Mouse (Mus musculus) cerebellum, adult 11 months (tissue): ENCODE results near the gene Cfl2.

Experiments used
- DNase-seq: peaks from one replicate; pipeline ENCODE4 v3.0.0; 2022

The Cfl2 gene

DNA sequence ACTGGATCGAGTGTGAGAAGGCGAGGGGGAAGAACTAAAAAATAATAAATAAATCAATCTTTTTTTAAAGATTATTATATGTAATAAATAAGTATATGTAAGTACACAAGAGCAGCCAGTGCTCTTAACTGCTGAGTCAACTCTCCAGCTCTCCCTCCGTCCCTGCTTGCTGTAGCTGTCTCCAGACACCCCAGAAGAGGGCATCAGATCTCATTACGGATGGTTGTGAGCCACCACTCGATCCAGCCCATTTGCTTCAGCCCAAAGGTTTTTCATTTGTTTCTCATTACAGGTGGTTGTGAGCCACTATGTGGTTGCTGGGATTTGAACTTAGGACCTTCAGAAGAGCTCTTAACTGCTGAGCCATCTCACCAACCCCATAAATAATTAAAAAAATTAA is 32.8 kb downstream of the Cfl2 start:
- no peak for DNase-seq

- no peak for DNase-seq
These were observed 34.6 kb downstream of the Cfl2 start for GRCm38 (mm10) chr12:54828043-54828442.

GRCm38 (mm10) chr12:54825202-54825601 is 37.5 kb downstream of the Cfl2 start:
- no peak for DNase-seq

GRCm38 (mm10) chr12:54822836-54823426 is 39.7 kb downstream of the Cfl2 start:
- DNase-seq = no peak

DNA sequence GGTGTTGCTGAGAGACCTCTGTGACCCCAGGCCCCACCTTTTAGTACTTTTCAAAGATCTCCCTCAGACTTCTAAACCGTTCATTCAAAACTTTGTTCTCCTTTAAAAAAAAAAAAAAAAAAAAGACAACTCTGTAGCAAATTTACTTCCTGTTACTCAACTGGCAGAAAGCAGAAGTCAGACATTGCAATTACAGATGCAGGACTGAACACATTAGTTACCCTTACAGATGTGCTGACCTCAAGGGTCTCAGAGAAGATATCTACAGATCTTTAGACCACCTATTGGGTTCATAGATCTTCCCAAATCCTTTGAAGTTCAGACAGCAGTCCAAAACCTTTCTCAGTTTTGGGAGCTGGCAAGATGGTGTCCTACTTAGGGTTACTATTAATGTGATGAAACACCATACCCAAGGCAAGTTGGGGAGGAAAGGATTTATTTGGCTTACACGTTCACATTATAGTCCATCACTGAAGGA is 42.0 kb downstream of the Cfl2 start:
- DNase-seq = no peak

DNA sequence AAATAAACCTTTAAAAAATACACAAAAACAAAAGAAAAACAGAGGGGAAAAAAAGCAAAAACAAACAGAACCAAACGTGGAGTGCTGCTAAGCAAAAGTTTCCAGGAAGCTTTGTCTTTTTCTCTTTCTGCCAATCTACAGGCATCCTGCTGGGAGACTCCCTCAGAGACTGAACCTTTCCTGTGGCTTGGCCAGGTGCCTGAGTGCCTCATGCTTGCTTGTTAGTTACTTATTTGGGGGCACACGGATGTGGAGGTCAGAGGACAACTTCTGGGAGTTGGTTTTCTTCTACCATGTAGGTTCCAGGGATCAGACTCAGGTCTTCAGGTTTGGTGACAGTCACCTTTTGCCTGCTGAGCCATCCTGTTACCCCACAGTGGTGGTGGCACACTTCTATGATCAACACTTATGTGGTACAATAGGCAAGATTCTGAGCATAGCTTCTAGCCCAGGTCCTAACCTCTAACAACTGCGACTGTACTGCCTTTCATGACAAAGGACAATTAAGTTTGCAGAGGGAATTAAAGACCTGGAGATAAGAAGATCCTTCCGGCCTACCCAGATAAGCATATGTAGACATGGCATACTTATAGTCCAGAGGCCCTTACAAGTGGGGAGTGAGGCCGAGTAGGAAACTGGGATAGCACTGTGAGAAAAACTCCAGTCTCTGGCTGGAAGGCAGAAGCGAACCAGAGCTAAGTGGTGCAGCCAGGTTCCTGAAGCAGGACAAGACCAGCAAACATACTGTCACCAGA is 43.3 kb downstream of the Cfl2 start:
- no peak for DNase-seq

- DNase-seq = no peak
These were observed 52.5 kb downstream of the Cfl2 start for GRCm38 (mm10) chr12:54810142-54810541.
